Comparison of ENCODE assay signal across 8 mouse cellular contexts in the genomic region with DNA sequence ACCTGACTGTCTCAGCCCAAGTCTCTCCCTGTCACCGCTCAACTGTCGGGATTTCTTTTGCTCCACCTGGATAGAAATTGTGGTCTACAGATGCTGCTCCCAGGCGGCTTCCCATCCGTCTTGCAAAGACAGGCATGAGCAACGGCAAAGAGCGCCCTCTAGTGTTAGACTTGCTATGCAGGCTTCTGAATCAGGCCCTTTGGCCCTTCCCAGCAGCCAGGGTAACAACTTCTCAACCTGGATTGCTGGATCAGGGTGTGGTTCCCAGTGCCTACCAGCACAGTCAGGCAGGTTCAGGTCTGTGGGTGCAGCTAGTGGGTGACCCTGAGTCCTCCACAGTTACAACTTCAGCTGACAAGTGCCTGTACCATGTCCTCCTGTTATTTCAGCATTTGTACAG. TPM values are rescaled to one million over a fixed set of nuclear protein-coding genes. Genes with fewer than 3 reads are reported as not detected.
A peak's percentile ranks its signal among the peaks of the same experiment; 100 is the strongest.
DNase-seq lines count a peak whose midpoint lies in the region; TF ChIP-seq lines count a peak whose summit lies in the region.
"Had no signal": no experiment of that assay in that cellular context is flagged by ENCODE, and none has a peak within 500 bp of the region (broad histone marks: within the 10 kb centered on the region; RNA-seq: fewer than 3 reads in every experiment).

No protein-coding gene starts in this region.

- in situ Hi-C loops in CH12.LX (cut with MboI; ENCODE audit: low pct_ligation_motif_present, low pct_unique_long_range_greater_than_20kb, low sequenced_read_pairs), result no loop called here

- DNase-seq in CH12.LX (ENCODE audit: extremely low read depth), result peak; percentile 68
- peak; percentile 18 for DNase-seq in T-cell, adult 2 months (ENCODE audit: low spot score)
- peak; percentile 82 to 86 for DNase-seq in cerebellum, postnatal 14 days
- DNase-seq in gastrocnemius, postnatal 4 days (ENCODE audit: low spot score in 2 of 2), result peak; percentile 47 to 73
- DNase-seq in layer of hippocampus, adult 2 months (ENCODE audit: low spot score in 2 of 2), result peak; percentile 70 to 83
- DNase-seq in lung, postnatal 14 days, result peak; percentile 84
- peak; percentile 68 for DNase-seq in right cerebral cortex, postnatal 4 days

- no peak overlapping the region for H3K9ac ChIP-seq in CH12.LX (ENCODE audit: insufficient read depth, low read depth)
- H3K9ac ChIP-seq: liver, embryonic 15.5 days had no signal

- no peak for TF ChIP-seq POLR2A in CH12.LX (IDR thresholded peaks at IDR 0.05; ENCODE audit: low read depth, low read length)

- peaks cover 0 to 5% of the 10 kb centered on the region in 2 experiments; a peak in 2 of 4 replicates for H3K4me1 ChIP-seq in CH12.LX (ENCODE audit: control insufficient read depth in 1 of 2, insufficient read depth in 2 of 2)

- H3K4me3 ChIP-seq in CH12.LX (replicated peaks in 1 of 3; ENCODE audit: low read depth in 2 of 3, low read length in 2 of 3, poor library complexity in 1 of 3), result no peak overlapping the region
- H3K4me3 ChIP-seq in layer of hippocampus, adult 2 months, result no peak overlapping the region
- H3K4me3 ChIP-seq: liver, embryonic 15.5 days had no signal

- H3K27ac ChIP-seq in CH12.LX (ENCODE audit: insufficient read depth, low read depth), result no peak overlapping the region
- no peak overlapping the region for H3K27ac ChIP-seq in layer of hippocampus, adult 2 months
- H3K27ac ChIP-seq: liver, embryonic 15.5 days had no signal

- no peak overlapping the region for H3K4me2 ChIP-seq in CH12.LX (ENCODE audit: insufficient read depth, low read depth, poor library complexity, severe bottlenecking)
- H3K4me2 ChIP-seq: liver, embryonic 15.5 days had no signal

- H3K27me3 ChIP-seq in CH12.LX (replicated peaks), result peaks cover 42% of the 10 kb centered on the region

- TF ChIP-seq RAD21 in CH12.LX (IDR thresholded peaks at IDR 0.05; ENCODE audit: low read depth, low read length), result peak; percentile 63

- TF ChIP-seq EP300 in CH12.LX (IDR thresholded peaks at IDR 0.05; ENCODE audit: low read length), result no peak

- peak; percentile 81 to 85 for TF ChIP-seq CTCF in CH12.LX (conservative IDR thresholded peaks at IDR 0.05 in 1 of 2, IDR thresholded peaks at IDR 0.05 in 1 of 2; ENCODE audit: low read depth in 2 of 2, low read length in 2 of 2)
- peak; percentile 93 for TF ChIP-seq CTCF in layer of hippocampus, adult 2 months (conservative IDR thresholded peaks at IDR 0.05)

- no peaks in the 10 kb centered on the region for H3K36me3 ChIP-seq in CH12.LX (replicated peaks in 1 of 2; ENCODE audit: control insufficient read depth in 1 of 2, insufficient read depth in 1 of 2, low read length in 1 of 2)
- H3K36me3 ChIP-seq: liver, embryonic 15.5 days had no signal

- H3K79me2 ChIP-seq in CH12.LX (replicated peaks; ENCODE audit: control insufficient read depth, extremely low read depth, insufficient read depth, poor library complexity, severe bottlenecking), result no peaks in the 10 kb centered on the region

- no peaks in the 10 kb centered on the region for H3K9me3 ChIP-seq in CH12.LX (replicated peaks; ENCODE audit: low read length)
- H3K9me3 ChIP-seq: liver, embryonic 15.5 days had no signal

- dilution Hi-C loops in CH12.LX (cut with MboI; ENCODE audit: extremely low pct_ligation_motif_present, extremely low pct_unique_long_range_greater_than_20kb, low sequenced_read_pairs), result no loop called here

TF ChIP-seq in CH12.LX, 34 proteins besides CTCF, POLR2A, EP300 and RAD21:
- no peak for TF ChIP-seq ETS1 (conservative IDR thresholded peaks at IDR 0.05; ENCODE audit: low read depth, low read length)
- TF ChIP-seq JUND (conservative IDR thresholded peaks at IDR 0.05; ENCODE audit: low read depth, low read length), result no peak
- TF ChIP-seq ZKSCAN1 (IDR thresholded peaks at IDR 0.05; ENCODE audit: borderline replicate concordance, low read depth, low read length), result no peak
- TF ChIP-seq BHLHE40 (IDR thresholded peaks at IDR 0.05; ENCODE audit: low read depth, low read length), result no peak
- no peak for TF ChIP-seq USF1 (IDR thresholded peaks at IDR 0.05; ENCODE audit: low read depth, low read length)
- TF ChIP-seq SMC3 (IDR thresholded peaks at IDR 0.05; ENCODE audit: low read depth, low read length), result peak; percentile 70
- no peak for TF ChIP-seq MAZ (IDR thresholded peaks at IDR 0.05; ENCODE audit: low read depth, low read length)
- TF ChIP-seq RCOR1 (conservative IDR thresholded peaks at IDR 0.05; ENCODE audit: low read depth, low read length), result no peak
- peak; percentile 20; the same call in 1 of the 2 replicates for TF ChIP-seq NELFE (IDR thresholded peaks at IDR 0.05; ENCODE audit: low read depth, low read length)
- TF ChIP-seq TBP (conservative IDR thresholded peaks at IDR 0.05; ENCODE audit: low read depth, low read length), result no peak
- no peak for TF ChIP-seq POLR2AphosphoS2 (IDR thresholded peaks at IDR 0.05; ENCODE audit: low read depth, low read length)
- no peak for TF ChIP-seq USF2 (conservative IDR thresholded peaks at IDR 0.05; ENCODE audit: low read depth, low read length)
- TF ChIP-seq MYC (IDR thresholded peaks at IDR 0.05; ENCODE audit: low read depth, low read length), result no peak
- no peak for TF ChIP-seq MAX (IDR thresholded peaks at IDR 0.05; ENCODE audit: low read length)
TF ChIP-seq in CH12.LX: peak in this region for 2.

RNA-seq across cellular contexts. Expression of gene Gm853, which starts 23.9 kb away (rescaled TPM):
- total RNA-seq in CH12.LX (2012; rRNA removed) (not detected in 2 replicates), CH12.LX (2014; rRNA removed) (not detected in 2 replicates)
- polyA plus RNA-seq in CH12.LX (2012; ENCODE audit: insufficient read length, low read depth), result not detected in 2 replicates
- total RNA-seq in gastrocnemius, postnatal 4 days (2021), result not detected
- under 1 TPM in 1 of 2 experiments, not detected in 1; 0.15 TPM for total RNA-seq in layer of hippocampus, adult 2 months (2021)
- polyA plus RNA-seq: liver, embryonic 15.5 days had no signal

RNA-seq across cellular contexts. Expression of gene Serinc2, which starts 32.9 kb away (rescaled TPM):
- total RNA-seq in CH12.LX (2012; rRNA removed), result 0.08 TPM in 1 of 2 replicates, not detected in the other
- not detected in 2 replicates for total RNA-seq in CH12.LX (2014; rRNA removed)
- polyA plus RNA-seq in CH12.LX (2012; ENCODE audit: insufficient read length, low read depth), result 0.20 TPM in 1 of 2 replicates, not detected in the other
- 10 to 100 TPM; 43.2 to 53.4 TPM for total RNA-seq in gastrocnemius, postnatal 4 days (2021)
- total RNA-seq in layer of hippocampus, adult 2 months (2021), result 10 to 100 TPM; 11.1 to 14.1 TPM

Comparison
In these comparisons a context has a peak if more than half of its experiments do, and no peak if none do; other contexts are left out.
1. DNase-seq: peak in every context shown above with its lines; median percentile 84 in cerebellum, postnatal 14 days; 84 in lung, postnatal 14 days; 76 in layer of hippocampus, adult 2 months; 68 in CH12.LX; 68 in right cerebral cortex, postnatal 4 days; 60 in gastrocnemius, postnatal 4 days; 18 in T-cell, adult 2 months.
2. RNA of gene Serinc2, which starts 32.9 kb away (total RNA-seq): 43.2 to 53.4 TPM in gastrocnemius, postnatal 4 days and 11.1 to 14.1 TPM in layer of hippocampus, adult 2 months; 0.08 TPM in CH12.LX; every median in the first group is over 10 times any median in the second.